Mouse (Mus musculus): ENCODE results near the gene Akna.

- TF ChIP-seq POLR2A (IDR thresholded peaks at IDR 0.05; ENCODE audit: extremely low read depth, insufficient read depth, low read length), result no peak
- no peak for TF ChIP-seq CTCF (IDR thresholded peaks at IDR 0.05; ENCODE audit: low read depth, low read length)
Measured at GRCm38 (mm10) chr4:63400541-63401306, 2.4 kb downstream of the Akna start.
